Mouse (Mus musculus): ENCODE measurements around the gene Zfp651. TPM values are rescaled to one million over a fixed set of nuclear protein-coding genes. Genes with fewer than 3 reads are reported as not detected.

The Zfp651 gene
- polyA plus RNA-seq, 1 experiment = 36.6 TPM

DNA sequence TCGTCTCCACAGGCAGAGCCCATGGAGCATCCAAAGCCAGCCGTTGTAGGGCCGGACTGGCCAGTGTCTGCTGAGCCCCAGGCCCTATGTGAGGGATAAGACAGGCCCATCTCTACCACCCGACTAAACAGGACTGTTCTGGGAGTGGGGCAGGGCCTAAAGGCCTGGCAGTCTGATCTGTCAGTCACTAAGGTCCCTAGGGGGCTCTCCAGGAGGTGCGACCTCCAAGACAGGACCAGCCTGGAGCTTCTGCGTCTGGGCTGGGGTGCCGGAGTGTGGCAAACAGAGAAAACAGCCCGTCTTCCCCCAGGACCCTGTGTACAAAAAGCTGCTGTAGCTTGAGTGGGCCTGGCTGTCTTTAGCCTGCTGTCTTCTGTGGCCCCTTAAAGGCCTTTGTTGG, 2.7 kb downstream of the Zfp651 start:
- H3K4me1 ChIP-seq (ENCODE audit: control insufficient read depth, insufficient read depth, low read length) = peaks cover 12% of the 10 kb centered on the region
- TF ChIP-seq POLR2A (IDR thresholded peaks at IDR 0.05; ENCODE audit: low read depth, low read length) (no peak), CTCF (IDR thresholded peaks at IDR 0.05; ENCODE audit: borderline replicate concordance, insufficient read depth, low read length) (no peak)
- no peak overlapping the region for H3K4me3 ChIP-seq (ENCODE audit: insufficient read depth, low read length)
- 0 out of 2 replicates have a peak overlapping the region, but pooled peaks have one; percentile 1 for H3K27ac ChIP-seq (ENCODE audit: insufficient read depth, low read length)

DNA sequence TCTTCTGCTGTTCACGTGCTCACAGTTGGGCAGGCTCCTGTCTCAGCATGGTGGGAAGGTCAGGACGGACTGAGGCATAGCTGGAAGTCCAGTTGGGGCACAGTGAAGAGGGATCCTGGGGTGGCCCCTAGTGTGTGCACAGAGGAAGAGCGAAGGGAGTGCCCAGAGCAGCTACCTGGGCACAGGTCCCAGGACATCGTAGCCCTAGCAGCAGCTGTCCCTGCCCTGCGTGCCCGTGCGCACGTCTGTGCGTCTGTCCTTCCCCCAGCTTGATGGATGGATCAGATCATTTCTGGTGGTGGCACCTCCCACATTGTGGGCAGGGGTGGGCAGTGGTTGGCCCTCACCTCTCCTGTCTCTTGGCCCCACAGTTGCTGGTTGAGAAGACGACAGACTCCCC, 3.1 kb downstream of the Zfp651 start:
- peaks cover 9% of the 10 kb centered on the region for H3K4me1 ChIP-seq (ENCODE audit: control insufficient read depth, insufficient read depth, low read length)
- no peak overlapping the region for H3K4me3 ChIP-seq (ENCODE audit: insufficient read depth, low read length)
- TF ChIP-seq POLR2A (IDR thresholded peaks at IDR 0.05; ENCODE audit: low read depth, low read length) (no peak), CTCF (IDR thresholded peaks at IDR 0.05; ENCODE audit: borderline replicate concordance, insufficient read depth, low read length) (no peak)
- no peak overlapping the region for H3K27ac ChIP-seq (ENCODE audit: insufficient read depth, low read length)

DNA sequence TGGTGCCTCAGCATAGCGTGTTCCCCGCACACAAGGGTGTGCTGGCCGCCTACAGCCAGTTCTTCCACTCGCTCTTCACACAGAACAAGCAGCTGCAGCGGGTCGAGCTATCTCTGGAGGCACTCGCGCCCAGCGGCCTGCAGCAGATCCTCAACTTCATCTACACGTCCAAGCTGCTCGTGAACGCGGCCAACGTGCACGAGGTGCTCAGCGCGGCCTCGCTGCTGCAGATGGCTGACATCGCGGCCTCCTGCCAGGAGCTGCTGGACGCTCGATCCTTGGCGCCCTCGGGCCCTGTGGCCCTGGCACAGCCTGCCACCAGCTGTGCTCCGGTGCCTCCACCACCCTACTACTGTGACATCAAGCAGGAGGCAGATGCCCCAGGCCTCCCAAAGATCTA, 3.6 kb downstream of the Zfp651 start:
- Histone ChIP-seq H3K4me1 (ENCODE audit: control insufficient read depth, insufficient read depth, low read length) (peaks cover 6% of the 10 kb centered on the region), H3K4me3 (ENCODE audit: insufficient read depth, low read length) (no peak overlapping the region), H3K27ac (ENCODE audit: insufficient read depth, low read length) (no peak overlapping the region)
- TF ChIP-seq POLR2A (IDR thresholded peaks at IDR 0.05; ENCODE audit: low read depth, low read length) = no peak
- TF ChIP-seq CTCF (IDR thresholded peaks at IDR 0.05; ENCODE audit: borderline replicate concordance, insufficient read depth, low read length) = no peak

DNA sequence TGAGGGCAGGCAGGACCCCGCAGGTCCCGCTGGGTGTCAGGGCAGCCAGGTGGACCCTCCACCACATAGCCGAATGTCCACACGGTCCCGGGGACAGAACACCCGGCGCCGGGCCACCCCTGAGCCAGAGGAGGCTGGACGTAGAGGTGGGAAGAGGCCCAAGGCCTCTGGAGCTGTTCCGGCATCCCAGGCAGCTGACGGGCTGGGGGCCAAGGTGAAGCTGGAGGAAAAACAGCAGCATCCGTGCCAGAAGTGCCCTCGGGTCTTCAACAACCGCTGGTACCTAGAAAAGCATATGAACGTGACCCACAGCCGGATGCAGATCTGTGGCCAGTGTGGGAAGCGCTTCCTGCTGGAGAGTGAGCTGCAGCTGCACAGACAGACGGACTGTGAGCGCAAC, 4.6 kb downstream of the Zfp651 start:
- H3K4me1 ChIP-seq (ENCODE audit: control insufficient read depth, insufficient read depth, low read length) = peaks cover 5% of the 10 kb centered on the region

DNA sequence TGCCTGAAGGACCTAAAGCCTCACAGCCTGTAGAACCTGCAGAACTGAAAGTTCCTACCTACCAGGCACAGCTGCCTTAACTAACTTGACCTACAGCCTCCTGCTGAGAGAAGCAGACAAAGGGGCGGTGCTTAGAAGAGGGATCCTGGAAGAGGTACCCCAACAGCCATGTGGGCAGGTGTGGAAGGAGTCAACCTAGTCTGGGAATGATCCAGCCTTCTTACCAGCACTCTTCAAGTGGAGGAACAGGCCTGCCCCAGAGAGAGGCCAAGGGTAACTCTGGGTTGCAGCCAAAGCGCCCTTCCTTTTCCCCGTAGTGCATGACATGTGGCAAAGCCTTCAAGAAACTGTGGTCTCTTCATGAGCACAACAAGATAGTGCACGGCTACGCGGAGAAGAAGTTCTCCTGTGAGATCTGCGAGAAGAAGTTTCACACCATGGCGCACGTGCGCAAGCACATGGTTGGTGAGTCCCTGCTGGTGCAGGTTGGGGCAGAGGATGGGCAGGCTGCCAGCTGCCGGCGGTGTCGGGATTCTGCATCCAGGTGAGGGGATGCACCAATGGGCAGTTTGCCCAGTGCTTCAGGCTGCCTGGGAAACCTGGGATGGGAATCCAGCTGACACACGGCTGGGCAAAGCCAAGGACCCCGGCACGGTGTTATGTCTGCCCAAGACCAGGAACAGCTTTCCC, 6.2 kb downstream of the Zfp651 start:
- H3K27ac ChIP-seq (ENCODE audit: insufficient read depth, low read length) = no peak overlapping the region
- peaks cover 5% of the 10 kb centered on the region; the same call in 1 of the 2 replicates for H3K4me1 ChIP-seq (ENCODE audit: control insufficient read depth, insufficient read depth, low read length)
- TF ChIP-seq POLR2A (IDR thresholded peaks at IDR 0.05; ENCODE audit: low read depth, low read length) (no peak), CTCF (IDR thresholded peaks at IDR 0.05; ENCODE audit: borderline replicate concordance, insufficient read depth, low read length) (no peak)
- H3K4me3 ChIP-seq (ENCODE audit: insufficient read depth, low read length) = no peak overlapping the region

More for the DNA sequence above, 4.6 kb downstream of the Zfp651 start:
- Histone ChIP-seq H3K27ac (ENCODE audit: insufficient read depth, low read length) (no peak overlapping the region), H3K4me3 (ENCODE audit: insufficient read depth, low read length) (no peak overlapping the region)
- no peak for TF ChIP-seq POLR2A (IDR thresholded peaks at IDR 0.05; ENCODE audit: low read depth, low read length)
- no peak for TF ChIP-seq CTCF (IDR thresholded peaks at IDR 0.05; ENCODE audit: borderline replicate concordance, insufficient read depth, low read length)

DNA sequence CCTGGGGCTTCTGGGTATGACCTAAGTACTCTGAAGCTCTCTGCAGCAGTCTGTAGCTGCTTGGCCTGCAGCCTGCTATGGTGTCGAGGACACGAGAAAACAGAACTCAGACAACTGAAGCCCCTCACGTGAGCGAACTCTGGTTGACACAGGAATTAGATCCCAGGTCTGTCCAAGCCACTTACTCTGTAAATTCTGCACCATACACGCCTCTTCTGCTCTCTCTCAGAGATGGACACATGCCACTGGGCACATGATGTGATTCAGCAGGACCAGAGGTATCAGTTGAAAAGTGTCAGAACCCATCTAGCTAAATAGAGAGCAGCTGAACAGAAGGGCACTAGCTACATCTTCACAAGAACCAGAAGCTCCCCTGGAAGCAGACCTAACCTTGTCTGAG, 13.3 kb downstream of the Zfp651 start:
- no peak overlapping the region for H3K27ac ChIP-seq (ENCODE audit: insufficient read depth, low read length)
- TF ChIP-seq POLR2A (IDR thresholded peaks at IDR 0.05; ENCODE audit: low read depth, low read length) (no peak), CTCF (IDR thresholded peaks at IDR 0.05; ENCODE audit: borderline replicate concordance, insufficient read depth, low read length) (no peak)

DNA sequence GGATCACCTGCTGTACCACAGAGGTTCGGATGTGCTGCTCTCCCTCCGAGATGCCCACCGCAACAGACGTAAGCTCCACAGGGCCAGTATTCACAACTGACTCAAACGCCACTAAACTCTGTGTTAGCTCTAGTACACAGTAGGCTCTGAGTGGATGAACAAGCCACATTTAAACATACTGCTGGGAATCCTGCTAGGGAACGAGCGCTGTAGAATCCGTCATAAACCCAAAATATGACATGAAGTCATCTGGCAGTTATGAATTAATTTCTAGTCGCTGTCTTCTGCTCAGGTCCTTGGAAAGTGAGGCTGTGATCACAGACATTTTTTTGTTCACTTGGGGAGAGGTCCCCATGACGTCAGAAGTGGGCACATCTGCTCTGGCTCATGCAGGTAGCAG, 16.8 kb downstream of the Zfp651 start:
- Histone ChIP-seq H3K27ac (ENCODE audit: insufficient read depth, low read length) (no peak overlapping the region), H3K4me1 (ENCODE audit: control insufficient read depth, insufficient read depth, low read length) (no peaks in the 10 kb centered on the region), H3K4me3 (ENCODE audit: insufficient read depth, low read length) (no peak overlapping the region)
- no peak for TF ChIP-seq POLR2A (IDR thresholded peaks at IDR 0.05; ENCODE audit: low read depth, low read length)
- TF ChIP-seq CTCF (IDR thresholded peaks at IDR 0.05; ENCODE audit: borderline replicate concordance, insufficient read depth, low read length) = no peak

More for the DNA sequence above, 13.3 kb downstream of the Zfp651 start:
- Histone ChIP-seq H3K4me1 (ENCODE audit: control insufficient read depth, insufficient read depth, low read length) (no peaks in the 10 kb centered on the region), H3K4me3 (ENCODE audit: insufficient read depth, low read length) (no peak overlapping the region)

DNA sequence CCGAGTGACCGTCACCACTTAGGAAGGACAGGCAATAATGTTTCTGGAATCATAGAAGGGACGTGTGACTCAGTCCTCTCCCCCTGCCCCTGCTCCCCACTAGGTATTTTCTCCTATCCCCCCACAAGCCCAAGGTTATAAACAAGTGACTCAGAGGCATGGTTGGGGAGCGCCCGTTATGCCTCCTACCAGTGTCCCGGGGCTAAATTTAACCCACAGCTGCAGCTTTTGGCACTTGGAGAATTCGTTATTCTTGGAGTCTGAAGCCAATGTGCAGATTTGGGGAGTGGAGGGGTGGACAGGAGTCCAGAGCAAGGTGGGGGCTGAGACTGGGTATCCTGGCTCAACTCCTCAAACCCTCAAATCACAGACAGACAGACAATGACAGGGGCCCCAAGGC, 17.4 kb downstream of the Zfp651 start:
- Histone ChIP-seq H3K4me1 (ENCODE audit: control insufficient read depth, insufficient read depth, low read length) (no peaks in the 10 kb centered on the region), H3K27ac (ENCODE audit: insufficient read depth, low read length) (no peak overlapping the region), H3K4me3 (ENCODE audit: insufficient read depth, low read length) (no peak overlapping the region)
- TF ChIP-seq CTCF (IDR thresholded peaks at IDR 0.05; ENCODE audit: borderline replicate concordance, insufficient read depth, low read length) (no peak), POLR2A (IDR thresholded peaks at IDR 0.05; ENCODE audit: low read depth, low read length) (no peak)

DNA sequence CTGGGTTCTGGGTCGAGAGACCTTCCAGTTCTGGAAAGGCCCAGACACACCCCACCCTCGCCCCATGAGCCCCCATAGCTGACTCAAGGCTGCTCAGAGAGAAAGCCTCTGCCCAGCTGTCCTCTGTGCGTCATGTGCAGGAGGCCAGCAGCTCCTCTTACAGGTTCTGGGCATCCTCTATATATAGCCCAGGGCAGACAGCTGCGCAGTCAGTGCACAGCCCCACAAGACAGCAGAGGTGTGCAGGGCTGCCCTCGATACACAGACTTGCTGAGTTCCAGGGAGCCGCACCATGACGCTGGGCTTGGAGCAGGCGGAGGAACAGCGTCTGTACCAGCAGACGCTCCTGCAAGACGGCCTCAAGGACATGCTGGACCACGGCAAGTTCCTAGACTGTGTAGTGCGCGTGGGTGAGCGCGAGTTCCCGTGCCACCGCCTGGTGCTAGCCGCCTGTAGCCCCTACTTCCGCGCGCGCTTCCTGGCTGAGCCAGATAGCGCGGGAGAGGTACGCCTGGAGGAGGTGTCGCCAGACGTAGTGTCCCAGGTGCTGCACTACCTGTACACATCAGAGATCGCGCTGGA, 18.4 kb downstream of the Zfp651 start, which contains the start of gene Klhl40:
Gene Klhl40, plus strand, starts transcription at position 124 of the 582 bp plus-strand sequence.
- H3K4me1 ChIP-seq (ENCODE audit: control insufficient read depth, insufficient read depth, low read length) = no peaks in the 10 kb centered on the region
- TF ChIP-seq CTCF (IDR thresholded peaks at IDR 0.05; ENCODE audit: borderline replicate concordance, insufficient read depth, low read length) (no peak), POLR2A (IDR thresholded peaks at IDR 0.05; ENCODE audit: low read depth, low read length) (no peak)
- no peak within 1 kb of the TSS for H3K27ac ChIP-seq (ENCODE audit: insufficient read depth, low read length)
- H3K4me3 ChIP-seq (ENCODE audit: insufficient read depth, low read length) = no peak within 1 kb of the TSS

DNA sequence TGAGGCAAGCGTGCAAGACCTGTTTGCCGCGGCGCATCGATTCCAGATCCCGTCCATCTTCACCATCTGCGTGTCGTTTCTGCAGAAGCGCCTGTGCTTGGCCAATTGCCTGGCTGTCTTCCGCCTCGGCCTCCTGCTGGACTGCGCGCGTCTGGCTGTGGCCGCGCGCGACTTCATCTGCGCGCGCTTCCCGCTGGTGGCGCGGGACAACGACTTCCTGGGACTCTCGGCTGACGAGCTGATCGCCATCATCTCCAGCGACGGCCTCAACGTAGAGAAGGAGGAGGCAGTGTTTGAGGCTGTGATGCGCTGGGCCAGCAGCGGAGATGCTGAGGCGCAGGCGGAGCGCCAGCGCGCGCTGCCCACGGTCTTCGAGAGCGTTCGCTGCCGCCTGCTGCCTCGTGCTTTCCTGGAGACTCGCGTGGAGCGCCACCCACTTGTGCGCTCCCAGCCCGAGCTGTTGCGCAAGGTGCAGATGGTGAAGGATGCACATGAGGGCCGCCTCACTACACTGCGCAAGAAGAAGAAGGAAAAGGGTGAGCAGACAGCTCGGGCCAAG, 19.0 kb downstream of the Zfp651 start:
- H3K4me1 ChIP-seq (ENCODE audit: control insufficient read depth, insufficient read depth, low read length) = no peaks in the 10 kb centered on the region
- no peak overlapping the region for H3K27ac ChIP-seq (ENCODE audit: insufficient read depth, low read length)
- no peak for TF ChIP-seq CTCF (IDR thresholded peaks at IDR 0.05; ENCODE audit: borderline replicate concordance, insufficient read depth, low read length)
- H3K4me3 ChIP-seq (ENCODE audit: insufficient read depth, low read length) = no peak overlapping the region

All from embryonic fibroblast, embryonic 13.5 days (primary cell).